Mouse (Mus musculus) brain, embryonic 18.5 days (tissue): Measurements from ENCODE around the gene Zmiz1.

Experiments
- DNase-seq: peaks from one replicate; pipeline ENCODE4 v3.0.0-alpha.2; 2012; ENCODE audit warnings: low read depth, low spot score

Gene Zmiz1

GRCm38 (mm10) chr14:25587487-25588001, 128.6 kb downstream of the Zmiz1 start:
- peak; percentile 64 for DNase-seq

GRCm38 (mm10) chr14:25588156-25588555, 129.2 kb downstream of the Zmiz1 start:
- no peak for DNase-seq

GRCm38 (mm10) chr14:25588946-25589937, 130.3 kb downstream of the Zmiz1 start:
- DNase-seq: no peak

GRCm38 (mm10) chr14:25591000-25591399, 132.0 kb downstream of the Zmiz1 start:
- no peak for DNase-seq

DNA sequence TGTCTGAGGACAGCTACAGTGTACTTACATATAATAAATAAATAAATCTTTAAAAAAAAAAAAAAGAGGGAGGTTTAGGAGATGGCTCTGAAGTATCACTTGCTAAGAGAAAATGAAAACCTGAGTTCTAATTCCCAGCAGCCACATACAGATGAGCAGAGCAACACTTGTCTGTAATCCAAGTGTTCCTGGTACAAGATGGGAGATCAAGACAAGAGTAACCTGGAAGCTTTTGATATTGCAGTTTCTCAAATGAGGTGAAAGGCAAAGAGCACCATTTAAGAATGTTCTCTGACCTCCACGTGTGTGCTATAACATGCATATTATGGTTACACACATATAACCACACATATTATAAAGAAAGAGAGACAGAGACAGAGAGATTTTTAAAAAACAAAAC, 132.4 kb downstream of the Zmiz1 start:
- no peak for DNase-seq

DNA sequence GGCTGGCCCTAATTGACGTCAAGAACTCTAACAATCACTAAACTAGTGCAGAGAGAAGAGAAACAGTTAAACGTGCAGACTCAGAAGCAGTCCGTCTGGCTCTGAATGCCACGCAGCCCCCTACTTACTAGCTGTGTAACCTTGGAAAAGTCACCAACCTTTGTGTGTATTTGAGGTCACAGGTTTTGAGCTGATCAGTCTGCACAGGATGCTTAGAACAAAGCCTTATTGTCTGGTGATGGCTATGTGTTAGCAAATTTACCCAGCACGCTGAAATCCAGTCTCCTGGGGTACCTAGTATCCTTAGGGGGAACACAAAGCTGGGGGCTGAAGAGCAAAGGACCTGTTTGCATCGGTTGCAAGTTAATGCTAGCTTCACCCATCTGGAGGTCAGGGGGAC, 133.5 kb downstream of the Zmiz1 start:
- DNase-seq: no peak

GRCm38 (mm10) chr14:25593876-25594275, 134.9 kb downstream of the Zmiz1 start:
- no peak for DNase-seq

GRCm38 (mm10) chr14:25594611-25595010, 135.6 kb downstream of the Zmiz1 start:
- DNase-seq: no peak

GRCm38 (mm10) chr14:25598960-25599359, 140.0 kb downstream of the Zmiz1 start:
- DNase-seq: no peak

- DNase-seq: no peak
Measured at GRCm38 (mm10) chr14:25599934-25600333, 140.9 kb downstream of the Zmiz1 start.

- DNase-seq: no peak
Measured at GRCm38 (mm10) chr14:25600358-25600757, 141.4 kb downstream of the Zmiz1 start.

- no peak for DNase-seq
Measured at GRCm38 (mm10) chr14:25600951-25601350, 142.0 kb downstream of the Zmiz1 start.

DNA sequence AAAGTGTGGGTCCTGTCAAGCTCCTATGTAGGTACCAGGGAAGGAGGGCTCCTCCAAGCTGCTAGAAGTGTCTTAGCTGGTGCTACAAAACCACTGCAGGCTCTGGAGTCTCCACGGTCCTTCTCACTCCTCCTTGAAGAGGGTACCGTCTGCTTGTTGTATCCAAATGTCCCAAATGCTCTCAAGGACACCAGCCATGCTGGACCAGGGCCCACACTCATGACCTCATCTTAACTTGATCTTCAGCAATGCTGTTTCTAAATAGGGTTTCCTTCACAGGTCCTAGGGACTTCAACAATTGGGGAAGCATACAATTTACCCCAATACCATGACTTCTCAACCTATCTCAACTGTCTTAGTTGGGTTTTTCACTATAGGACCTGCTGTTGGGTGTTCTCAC, 143.0 kb downstream of the Zmiz1 start:
- no peak for DNase-seq

DNA sequence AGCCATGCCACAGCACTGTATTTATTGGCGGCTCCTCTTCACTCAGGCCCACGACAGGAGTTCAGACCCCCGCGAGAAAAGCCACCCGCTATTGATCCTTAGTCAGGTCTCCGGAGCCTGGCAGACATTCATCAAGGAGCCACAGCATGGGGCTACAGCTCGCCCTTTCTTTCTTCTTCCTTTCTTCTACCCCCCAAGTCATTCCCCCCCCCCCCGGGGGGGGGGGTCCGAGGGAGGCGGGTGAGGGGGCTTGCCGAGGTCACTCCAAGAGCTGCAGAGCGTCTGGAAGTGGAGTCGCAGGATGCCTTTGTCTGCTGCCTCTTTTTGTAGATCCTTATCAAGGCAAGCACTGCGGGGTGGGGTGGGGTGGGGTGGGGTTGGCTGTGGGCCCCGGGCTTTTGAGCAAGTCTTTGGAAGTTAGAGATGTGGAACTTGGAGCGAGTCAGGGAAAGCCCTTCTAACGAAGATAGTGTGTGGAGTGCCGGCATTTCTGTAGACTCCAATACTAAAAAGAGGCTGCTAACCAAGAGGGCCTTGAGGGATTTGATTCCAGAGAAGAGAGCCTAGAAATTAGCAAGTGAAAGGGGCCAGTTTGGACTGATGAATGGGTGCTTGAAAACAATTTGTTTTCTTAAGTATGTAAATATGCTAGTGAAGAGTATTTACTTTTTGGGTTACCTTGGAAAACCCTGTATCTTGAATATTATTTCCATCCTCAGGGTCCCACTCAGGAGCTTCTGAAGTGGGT, 145.6 kb downstream of the Zmiz1 start:
- no peak for DNase-seq

- no peak for DNase-seq
Measured at GRCm38 (mm10) chr14:25606372-25607140, 147.6 kb downstream of the Zmiz1 start.

- no peak for DNase-seq
Measured at GRCm38 (mm10) chr14:25607141-25607967, 148.4 kb downstream of the Zmiz1 start.

DNA sequence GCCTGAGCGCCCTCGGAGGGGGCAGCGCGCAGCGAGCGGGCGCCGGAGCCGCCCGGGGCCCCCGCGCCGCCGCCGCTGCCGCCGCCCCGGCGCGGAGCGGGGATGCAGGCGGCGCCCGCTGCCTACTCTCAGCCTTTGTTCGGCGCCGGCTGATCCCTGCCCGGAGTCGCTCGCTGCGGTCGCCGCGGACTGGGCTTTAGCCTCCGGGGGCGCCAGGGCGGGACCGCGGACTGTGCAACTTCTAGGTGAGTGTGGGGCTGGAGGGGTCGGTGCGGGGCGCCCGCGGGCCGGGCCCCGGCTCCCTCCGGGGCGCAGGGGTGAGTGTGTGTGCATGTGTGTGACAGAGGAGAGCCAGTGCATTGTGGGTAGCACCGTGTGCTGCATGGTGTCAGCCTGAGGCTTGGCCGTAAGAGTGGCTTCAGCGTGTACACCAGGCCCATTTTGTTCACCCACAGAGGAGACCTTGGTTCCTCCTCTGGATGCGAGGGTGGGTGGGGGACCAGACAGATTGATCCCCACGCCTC, 149.0 kb downstream of the Zmiz1 start:
- DNase-seq: peak; percentile 60

DNA sequence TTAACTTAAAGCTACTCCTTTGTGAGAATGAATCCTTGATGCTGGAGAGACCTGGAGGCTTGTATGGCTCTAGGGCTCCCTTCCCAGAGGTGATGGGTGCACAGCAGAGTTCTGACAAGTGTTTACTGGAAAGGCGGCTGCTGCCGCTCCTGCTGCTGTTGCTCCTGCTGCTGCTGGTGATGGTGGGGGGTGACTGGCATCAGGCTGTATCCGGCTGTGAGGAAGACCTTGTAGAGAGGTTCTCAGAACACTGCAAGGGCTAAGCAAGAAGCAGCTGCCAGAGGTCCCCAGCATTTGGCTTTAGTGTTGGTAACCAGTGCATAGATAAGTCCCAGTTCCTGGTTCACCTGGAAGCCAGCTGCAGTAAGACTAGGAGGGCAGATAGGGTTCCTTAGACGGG, 149.6 kb downstream of the Zmiz1 start:
- no peak for DNase-seq

DNA sequence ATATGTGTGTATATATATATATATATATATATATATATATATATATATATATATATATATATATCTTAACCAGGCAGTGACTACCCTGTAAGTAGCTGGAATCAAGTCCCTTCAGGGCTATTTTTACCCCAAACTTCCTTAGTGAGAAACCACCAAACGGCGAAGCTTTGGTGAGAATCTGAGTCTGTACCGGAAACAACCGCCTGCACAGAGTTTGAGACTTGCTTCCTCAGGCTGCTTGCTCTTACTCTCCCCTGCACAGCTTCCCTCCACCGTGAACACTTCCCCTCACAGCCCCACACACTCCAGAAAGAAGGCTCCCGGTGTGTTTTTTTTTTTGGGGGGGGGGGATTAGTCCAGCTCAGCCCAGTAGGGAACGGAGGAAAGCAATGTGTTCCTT, 150.4 kb downstream of the Zmiz1 start:
- DNase-seq: no peak

GRCm38 (mm10) chr14:25610396-25611158, 151.6 kb downstream of the Zmiz1 start:
- DNase-seq: no peak
